Mouse (Mus musculus): ENCODE measurements at regions not wholly inside any gene's neighbourhood (a gene's known extent, or its start where the extent isn't known, plus 50 kb on each side); places are given as distances from the start of the nearest gene placed in this dataset.

DNA sequence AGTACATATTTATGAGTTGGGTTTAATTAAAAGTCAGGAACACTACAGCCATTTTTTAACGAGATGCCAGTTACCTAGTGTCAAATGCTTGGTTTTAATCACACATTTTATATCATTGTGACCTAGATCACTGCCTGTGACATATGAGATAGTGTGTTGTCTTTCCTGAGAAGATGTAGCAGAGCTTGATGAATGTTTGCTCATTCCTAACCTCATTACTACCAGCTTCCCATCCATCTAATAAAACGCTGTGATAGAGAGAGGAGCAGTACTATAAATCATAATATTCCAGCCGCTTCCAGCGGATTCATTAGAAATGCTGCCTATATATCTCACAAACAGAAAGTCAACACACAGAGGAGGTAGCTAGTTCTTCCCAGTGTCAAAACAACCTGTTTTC is 163.6 kb downstream of the Aldoart1 start:
- DNase-seq (ENCODE audit: low spot score in 2 of 2) = no peak

DNA sequence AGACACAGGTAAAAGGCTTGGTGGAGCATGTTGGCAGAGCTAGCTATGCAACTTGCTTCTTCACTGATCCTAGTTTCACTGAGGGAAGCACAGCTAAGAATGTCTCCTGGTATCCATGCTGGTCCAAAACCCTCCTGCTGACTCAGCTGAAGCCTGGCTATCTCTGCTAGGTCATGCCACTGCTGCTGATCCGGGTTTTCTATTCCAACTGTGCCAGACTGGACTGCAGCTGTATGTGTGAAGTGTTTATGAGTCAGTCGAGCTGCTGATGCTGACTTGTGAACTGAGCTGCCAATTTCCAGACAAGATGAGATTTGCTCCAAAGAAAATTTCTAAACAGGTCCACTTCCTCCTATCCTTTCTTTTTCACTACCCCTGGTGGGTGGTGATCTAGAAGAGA is 178.4 kb downstream of the Aldoart1 start:
- no peak for DNase-seq (ENCODE audit: low spot score in 2 of 2)

GRCm38 (mm10) chr4:72671652-72672411 is 180.6 kb downstream of the Aldoart1 start:
- DNase-seq (ENCODE audit: low spot score in 2 of 2) = no peak

GRCm38 (mm10) chr4:72669827-72670494 is 182.5 kb downstream of the Aldoart1 start:
- DNase-seq (ENCODE audit: low spot score in 2 of 2) = no peak

GRCm38 (mm10) chr4:72664379-72664778 is 188.1 kb downstream of the Aldoart1 start:
- no peak for DNase-seq (ENCODE audit: low spot score in 2 of 2)

- no peak for DNase-seq (ENCODE audit: low spot score in 2 of 2)
These were observed 190.0 kb downstream of the Aldoart1 start for GRCm38 (mm10) chr4:72662477-72662876.

- no peak for DNase-seq (ENCODE audit: low spot score in 2 of 2)
These were observed 196.2 kb downstream of the Aldoart1 start for GRCm38 (mm10) chr4:72656206-72656605.

DNA sequence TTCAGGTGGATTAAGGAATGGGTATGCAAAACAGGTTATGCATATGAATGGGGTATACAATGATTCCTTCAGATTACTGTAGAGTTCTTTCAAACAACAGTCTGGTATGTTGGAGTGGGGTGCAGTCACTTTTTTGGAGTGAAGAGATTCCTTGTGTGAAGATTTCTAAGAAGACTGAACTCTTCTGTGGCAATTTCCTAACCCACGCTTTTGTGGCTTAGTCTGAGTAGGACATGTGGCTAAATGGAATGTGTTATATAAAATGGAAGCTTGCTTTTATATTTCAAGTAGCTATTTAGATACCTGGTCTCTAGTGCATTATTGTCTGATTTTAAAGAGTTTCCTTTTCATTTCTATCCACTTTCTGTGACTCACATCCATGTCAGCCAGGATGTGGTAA is 205.3 kb downstream of the Aldoart1 start:
- DNase-seq (ENCODE audit: low spot score in 2 of 2) = peak in 1 of 2 experiments; percentile 10

DNA sequence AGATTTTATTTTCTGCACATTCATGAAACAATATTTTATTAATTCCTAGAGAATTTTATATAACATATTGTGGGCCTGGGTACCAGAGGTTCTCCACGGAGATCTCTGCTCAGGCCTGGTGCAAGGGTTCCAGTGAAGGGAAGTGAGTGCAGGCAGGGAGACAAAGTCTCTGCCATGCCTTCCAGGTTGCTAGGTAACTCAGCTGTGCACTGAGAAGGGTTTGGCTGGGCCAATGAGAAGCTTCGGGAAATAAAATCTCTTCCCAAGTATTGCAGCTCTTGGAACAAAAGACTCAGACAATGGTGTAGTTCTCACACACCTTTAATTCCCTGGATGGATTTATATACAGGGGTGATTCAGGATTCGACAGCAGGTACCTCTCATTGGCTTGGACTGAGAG is 223.0 kb downstream of the Aldoart1 start:
- DNase-seq (ENCODE audit: low spot score in 2 of 2) = no peak

DNA sequence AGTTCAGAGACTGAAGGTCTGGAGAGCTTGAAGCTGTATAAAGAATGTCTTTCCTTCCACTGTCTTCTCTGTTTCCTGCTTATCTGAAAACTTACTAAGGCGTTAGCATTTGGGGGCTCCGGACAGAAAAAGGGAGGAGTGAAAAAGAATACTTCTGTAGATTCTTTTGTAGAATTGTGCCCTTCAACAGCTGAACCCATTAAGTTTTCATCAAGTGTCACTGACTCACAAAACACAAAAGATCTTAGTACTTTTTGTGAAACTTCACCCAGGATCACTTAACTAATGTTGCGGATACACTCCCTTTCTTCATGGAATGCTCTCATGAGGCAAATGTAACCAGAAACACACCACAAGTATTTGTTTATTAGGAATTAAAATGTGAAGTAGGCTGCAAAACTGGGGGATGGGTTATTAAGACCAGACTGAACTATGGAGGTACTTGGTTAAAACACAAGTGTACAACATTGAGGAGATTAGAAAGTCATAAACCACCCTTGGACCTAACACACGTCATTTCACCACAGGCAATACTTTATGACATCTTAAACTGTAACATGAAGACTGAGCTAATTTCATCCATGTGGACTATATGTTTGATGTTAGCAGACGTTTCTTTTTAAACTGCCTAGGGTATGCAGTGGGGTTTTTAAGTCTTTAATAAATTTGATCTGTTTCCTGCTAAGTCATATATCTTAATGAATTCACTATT is 225.1 kb downstream of the Aldoart1 start:
- DNase-seq (ENCODE audit: low spot score in 2 of 2) = no peak

DNA sequence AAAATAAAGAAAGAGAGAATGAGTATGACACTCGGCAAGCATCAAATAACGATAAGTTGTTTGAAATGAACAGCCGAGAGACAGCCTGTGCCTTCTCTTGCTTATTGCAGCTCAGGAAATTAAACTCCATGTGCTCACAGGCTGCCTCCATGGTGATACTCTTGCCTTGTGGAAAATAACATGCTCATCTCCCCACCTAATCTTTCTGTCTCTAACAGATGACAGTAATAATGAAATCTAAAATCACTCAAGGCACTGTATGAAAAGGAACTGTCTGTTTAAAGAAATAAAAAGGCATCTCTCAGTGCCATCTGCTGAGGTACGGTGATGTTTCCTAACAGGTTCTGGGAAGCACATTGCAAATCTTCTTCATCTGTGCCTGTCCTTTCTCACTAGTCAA is 247.3 kb downstream of the Aldoart1 start:
- DNase-seq (ENCODE audit: low spot score in 2 of 2) = no peak

GRCm38 (mm10) chr4:72595494-72595893 is 256.9 kb downstream of the Aldoart1 start:
- no peak for DNase-seq (ENCODE audit: low spot score in 2 of 2)

DNA sequence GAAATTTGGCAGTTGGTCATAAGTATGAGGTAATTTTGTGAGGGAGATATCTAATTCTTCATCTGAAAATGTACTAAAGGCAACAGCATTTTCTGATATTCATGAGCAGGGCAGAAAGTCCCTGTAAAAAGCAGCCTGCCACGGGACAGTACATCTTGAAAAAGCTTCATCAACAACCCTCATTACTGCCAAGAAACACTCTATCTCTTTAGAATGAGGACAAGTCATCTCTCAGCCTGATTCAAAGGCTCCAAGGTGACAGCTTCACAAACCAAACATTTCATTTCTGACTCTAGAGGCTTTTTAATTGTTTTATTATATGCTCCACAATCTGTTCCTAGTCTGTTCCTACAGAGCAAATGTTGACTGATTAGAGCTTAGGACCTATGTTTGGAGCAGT is 260.3 kb downstream of the Aldoart1 start:
- DNase-seq (ENCODE audit: low spot score in 2 of 2) = no peak

- no peak for DNase-seq (ENCODE audit: low spot score in 2 of 2)
These were observed 277.5 kb downstream of the Aldoart1 start for GRCm38 (mm10) chr4:72574946-72575345.

DNA sequence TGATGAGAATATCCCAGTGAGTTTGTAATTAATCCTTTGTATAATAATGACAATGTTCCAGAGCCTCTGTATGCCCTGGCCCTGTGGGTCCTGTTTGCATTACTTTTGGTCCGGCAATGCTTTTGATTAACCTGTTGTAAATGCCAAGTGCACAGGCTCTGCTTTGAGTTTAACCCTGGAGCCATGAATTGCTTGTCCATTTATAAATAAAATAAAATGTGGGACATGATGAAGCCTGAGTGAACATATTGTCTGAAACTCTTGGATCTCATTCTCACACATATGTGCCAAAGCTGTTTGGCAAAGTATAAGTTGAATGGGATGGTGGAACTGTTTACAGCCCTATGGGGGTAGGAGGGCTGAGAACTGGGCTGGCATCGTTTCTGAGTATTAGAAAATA is 280.5 kb downstream of the Aldoart1 start:
- DNase-seq (ENCODE audit: low spot score in 2 of 2) = no peak

DNA sequence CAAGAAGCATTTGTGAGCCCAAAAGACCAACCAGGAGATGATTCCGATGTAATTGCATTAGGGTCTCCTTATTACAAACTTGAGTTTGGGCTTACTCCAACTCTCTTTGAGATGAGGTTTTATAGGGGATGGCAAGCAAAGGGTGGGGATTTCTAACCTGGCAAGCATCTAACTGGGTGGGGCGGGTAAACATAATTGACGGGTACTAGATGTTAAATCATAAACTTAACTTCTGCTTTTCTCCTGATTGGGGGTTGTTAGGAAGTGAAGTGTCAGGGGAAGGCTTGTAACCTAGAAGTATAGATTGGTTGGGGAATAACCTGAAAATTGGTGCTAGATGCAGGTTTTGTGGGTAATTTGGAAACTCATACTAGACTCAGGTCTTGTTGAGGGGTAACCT is 287.2 kb downstream of the Aldoart1 start:
- no peak for DNase-seq (ENCODE audit: low spot score in 2 of 2)

DNA sequence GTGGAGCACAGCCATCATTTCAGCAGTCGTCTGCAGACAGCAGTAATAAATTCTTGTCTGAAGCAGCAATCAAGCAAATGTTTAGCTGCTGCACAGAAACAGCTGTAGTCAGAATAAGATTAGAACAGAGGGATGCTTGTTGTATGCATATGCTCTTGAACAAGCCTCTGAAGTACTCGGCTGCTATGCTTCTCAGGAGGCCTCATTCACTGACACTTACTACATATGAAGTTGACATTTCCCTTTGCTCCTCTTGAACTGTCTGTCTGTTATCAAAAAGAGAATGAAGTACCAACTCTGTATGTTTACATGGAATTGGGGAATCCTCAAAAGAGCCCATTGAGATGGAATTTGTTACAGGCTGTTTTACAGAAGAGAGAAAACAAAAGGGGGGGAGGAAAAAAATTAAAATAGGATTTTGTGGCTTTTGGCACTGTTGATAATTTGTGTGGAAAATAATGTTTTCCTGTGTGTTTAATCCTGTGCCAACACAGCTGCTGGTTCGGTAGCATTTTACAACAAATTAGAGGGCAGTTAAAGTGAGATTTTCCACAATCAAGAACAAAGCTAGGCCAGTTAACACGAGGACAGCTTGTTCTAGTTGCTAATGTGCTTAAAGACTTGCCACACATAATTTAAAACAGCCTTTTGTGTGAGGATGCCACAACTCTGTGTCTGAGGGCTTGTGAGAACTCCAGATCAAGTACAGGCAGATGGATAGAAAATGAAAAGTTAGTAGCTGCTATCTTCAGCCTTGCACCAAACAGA is 289.3 kb downstream of the Aldoart1 start:
- DNase-seq (ENCODE audit: low spot score in 2 of 2) = no peak

DNA sequence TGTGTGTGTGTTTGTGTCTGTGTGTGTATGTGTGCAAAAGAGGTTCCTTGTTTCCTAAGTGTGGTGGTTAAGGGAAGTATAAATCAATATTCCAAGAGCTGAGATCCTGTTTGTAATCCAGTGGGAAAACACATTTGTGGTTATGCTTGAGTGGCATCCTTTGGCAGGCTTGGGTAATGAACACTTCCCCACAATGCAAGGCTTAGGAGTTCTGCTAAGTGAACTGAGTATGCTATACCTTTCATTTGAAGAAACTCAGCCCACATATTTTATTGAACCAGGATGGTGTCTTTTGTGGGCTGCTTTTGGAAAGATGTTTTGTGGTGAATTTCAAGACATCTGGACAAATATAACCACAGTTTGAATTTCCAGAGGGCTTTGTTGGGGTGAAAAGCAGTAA is 298.2 kb downstream of the Aldoart1 start:
- no peak for DNase-seq (ENCODE audit: low spot score in 2 of 2)

GRCm38 (mm10) chr4:72534563-72534962 is 317.9 kb downstream of the Aldoart1 start:
- no peak for DNase-seq (ENCODE audit: low spot score in 2 of 2)

- DNase-seq (ENCODE audit: low spot score in 2 of 2) = no peak
These were observed 323.9 kb upstream of the Tle1 start for GRCm38 (mm10) chr4:72524630-72525029.

DNA sequence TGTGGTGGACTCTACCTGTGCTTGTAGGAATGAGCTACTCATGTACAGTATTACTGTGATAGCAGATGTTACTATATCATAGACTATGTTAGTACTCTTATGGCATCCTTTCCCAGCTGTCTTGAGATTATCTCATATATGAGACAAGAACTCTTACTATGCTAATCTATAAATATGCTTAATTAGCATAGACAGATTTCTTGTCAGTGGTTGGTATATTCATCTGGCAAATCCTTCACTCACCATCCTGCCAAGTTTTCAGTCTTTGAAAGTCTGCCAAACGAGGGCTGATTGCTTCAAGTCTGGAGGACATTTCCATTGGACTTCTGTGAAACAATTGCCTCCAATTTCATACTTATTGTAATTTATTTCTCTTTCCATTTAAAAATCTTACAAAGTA is 323.4 kb upstream of the Tle1 start:
- peak; percentile 11 to 15 for DNase-seq (ENCODE audit: low spot score in 2 of 2)

- DNase-seq (ENCODE audit: low spot score in 2 of 2) = no peak
These were observed 310.5 kb upstream of the Tle1 start for GRCm38 (mm10) chr4:72511220-72511619.
